Mouse (Mus musculus) kidney, embryonic 16.5 days (tissue): ENCODE measurements around the gene Rnf212. TPM values are rescaled to one million over a fixed set of nuclear protein-coding genes. Genes with fewer than 3 reads are reported as not detected.

ENCODE experiments used
- ATAC-seq: fragments of 200-750 bp; cut with Nextera tagmentation; 2 replicates; pipeline ENCODE4 v1.8.0; 2017; ENCODE audit warnings: moderate TSS enrichment; ENCODE audit not compliant: low FRiP score, low TSS enrichment
- H3K27ac ChIP-seq: fragments of 300-500 bp; sonication (generic); 2 replicates; pipeline ENCODE4 v1.5.1; 2014; ENCODE audit warnings: low read length
- H3K27me3 ChIP-seq: fragments of 300-500 bp; sonication (generic); 2 replicates; pipeline ENCODE4 v1.6.1; 2014; ENCODE audit warnings: low read length, control low read depth, mixed read lengths; ENCODE audit not compliant: insufficient read depth
- H3K36me3 ChIP-seq: fragments of 300-500 bp; sonication (generic); 2 replicates; pipeline ENCODE4 v1.6.1; 2014; ENCODE audit warnings: low read length, control low read depth, mixed read lengths; ENCODE audit not compliant: insufficient read depth
- H3K4me1 ChIP-seq: fragments of 300-500 bp; sonication (generic); 2 replicates; pipeline ENCODE4 v1.6.1; 2014; ENCODE audit warnings: low read length, control low read depth, mixed read lengths; ENCODE audit not compliant: insufficient read depth
- H3K4me2 ChIP-seq: fragments of 300-500 bp; sonication (generic); replicated peaks from 2 replicates; pipeline ENCODE4 v1.6.1; 2014; ENCODE audit warnings: low read depth, low read length
- H3K4me3 ChIP-seq: fragments of 300-500 bp; sonication (generic); 2 replicates; pipeline ENCODE4 v1.5.1; 2014; ENCODE audit warnings: mild to moderate bottlenecking, low read length
- H3K9ac ChIP-seq: fragments of 300-500 bp; sonication (generic); replicated peaks from 2 replicates; pipeline ENCODE4 v1.6.1; 2014; ENCODE audit warnings: low read length
- H3K9me3 ChIP-seq: fragments of 300-500 bp; sonication (generic); 2 replicates; pipeline ENCODE4 v1.6.1; 2016; ENCODE audit warnings: low read length, control low read depth
- WGBS: fragments of 180-500 bp; shearing (Covaris S2); extraction: QIAGEN DNeasy Blood & Tissue Kit; methylation state at CpG from one replicate; pipeline ENCODE4 v1.1.7; 2014; 5-methylcytosine and 5-hydroxymethylcytosine counted together
- polyA plus RNA-seq: library from polyadenylated mRNA; unstranded; fragments of >200 nt; fragmentation: Nextera tagmentation; extraction: Ambion mirVana; gene quantifications from 2 replicates; pipeline ENCODE4 v1.2.1, GENCODE M21; 2015

The Rnf212 gene
- polyA plus RNA-seq, 1 experiment from 2014 or later: 0.24 TPM

- H3K36me3 ChIP-seq: no peaks in the 10 kb centered on the region
- H3K9ac ChIP-seq: no peak overlapping the region
- H3K27ac ChIP-seq: no peak overlapping the region
- H3K27me3 ChIP-seq: no peaks in the 10 kb centered on the region
- peaks cover 16% of the 10 kb centered on the region for H3K4me1 ChIP-seq
- no peak overlapping the region for H3K4me3 ChIP-seq
- no peak for ATAC-seq
- 92% methylated on average over 6 of the region's 6 CpGs for WGBS
- no peaks in the 10 kb centered on the region for H3K9me3 ChIP-seq
- no peak overlapping the region for H3K4me2 ChIP-seq
Measured at GRCm38 (mm10) chr5:108680871-108681270, 93.9 kb downstream of the Rnf212 start.

- no peak for ATAC-seq
- WGBS: 64% methylated on average over 3 of the region's 3 CpGs
- H3K4me3 ChIP-seq: no peak overlapping the region
Measured at GRCm38 (mm10) chr5:108679909-108680308, 94.9 kb downstream of the Rnf212 start.

More at GRCm38 (mm10) chr5:108679909-108680308, 94.9 kb downstream of the Rnf212 start:
- Histone ChIP-seq H3K4me1 (peaks cover 20% of the 10 kb centered on the region), H3K9me3 (no peaks in the 10 kb centered on the region), H3K4me2 (no peak overlapping the region), H3K27me3 (no peaks in the 10 kb centered on the region), H3K27ac (no peak overlapping the region), H3K9ac (no peak overlapping the region), H3K36me3 (no peaks in the 10 kb centered on the region)

Other genes with a start within 250 kb of the Rnf212 start
- gene Cplx1, start 225.0 kb downstream of the Rnf212 start, polyA plus RNA-seq: 0.44 and 1.1 TPM in 2 replicates
- gene Gak, start 145.2 kb downstream of the Rnf212 start, polyA plus RNA-seq: 63.3 and 67.3 TPM in 2 replicates
- 31.9 and 32.7 TPM in 2 replicates for gene Tmem175, start 145.2 kb downstream of the Rnf212 start, polyA plus RNA-seq
- gene Idua, start 114.7 kb downstream of the Rnf212 start, polyA plus RNA-seq: 12.0 and 12.9 TPM in 2 replicates
- gene Dgkq, start 105.3 kb downstream of the Rnf212 start, polyA plus RNA-seq: 14.2 and 14.6 TPM in 2 replicates
- gene Slc26a1, start 99.4 kb downstream of the Rnf212 start, polyA plus RNA-seq: 9.5 and 9.8 TPM in 2 replicates
- 11.5 and 13.8 TPM in 2 replicates for gene Fgfrl1, start 82.6 kb downstream of the Rnf212 start, polyA plus RNA-seq
- not detected in 2 replicates for gene Tmed11, start 20.4 kb upstream of the Rnf212 start, polyA plus RNA-seq
- not detected in 2 replicates for gene Vmn2r8, start 33.9 kb upstream of the Rnf212 start, polyA plus RNA-seq
- not detected in 2 replicates for gene Vmn2r9, start 77.6 kb upstream of the Rnf212 start, polyA plus RNA-seq
- not detected in 2 replicates for gene Vmn2r10, start 231.5 kb upstream of the Rnf212 start, polyA plus RNA-seq